Mouse (Mus musculus) NIH3T3 (cell line): ENCODE measurements at regions not wholly inside any gene's neighbourhood (a gene's known extent, or its start where the extent isn't known, plus 50 kb on each side); places are given as distances from the start of the nearest gene placed in this dataset.

ENCODE experiments used
- DNase-seq: peaks from one replicate; pipeline ENCODE4 v3.0.0-alpha.2; 2012; ENCODE audit warnings: low read depth

DNA sequence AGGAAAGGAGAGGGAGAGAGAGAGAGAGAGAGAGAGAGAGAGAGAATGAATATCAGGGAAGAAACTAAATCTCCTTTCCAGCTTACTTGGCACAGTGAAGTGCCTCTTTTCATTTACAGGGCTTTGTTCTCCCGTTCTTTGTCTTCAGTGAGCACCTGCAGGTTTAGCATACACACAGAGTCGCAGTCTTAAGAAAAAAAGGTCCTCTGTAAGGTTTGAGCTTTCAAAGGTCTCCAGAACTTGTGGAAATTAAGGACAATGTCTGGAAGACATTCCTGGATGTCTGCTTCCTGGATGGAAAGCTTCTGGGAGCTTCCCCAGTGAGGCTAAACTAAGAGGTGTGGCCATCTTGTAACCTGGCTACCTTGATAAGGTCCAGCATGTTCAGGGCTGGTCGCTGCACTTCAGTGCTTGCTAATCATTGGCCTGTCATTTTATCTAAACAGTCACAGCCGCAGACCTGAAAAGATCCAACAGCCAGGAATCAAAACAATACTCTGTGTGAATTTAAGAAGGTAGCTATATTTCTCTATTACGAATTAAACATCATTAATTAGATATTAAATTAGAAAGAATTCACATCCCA, 113.1 kb upstream of the Ralgapa2 start:
- no peak for DNase-seq

DNA sequence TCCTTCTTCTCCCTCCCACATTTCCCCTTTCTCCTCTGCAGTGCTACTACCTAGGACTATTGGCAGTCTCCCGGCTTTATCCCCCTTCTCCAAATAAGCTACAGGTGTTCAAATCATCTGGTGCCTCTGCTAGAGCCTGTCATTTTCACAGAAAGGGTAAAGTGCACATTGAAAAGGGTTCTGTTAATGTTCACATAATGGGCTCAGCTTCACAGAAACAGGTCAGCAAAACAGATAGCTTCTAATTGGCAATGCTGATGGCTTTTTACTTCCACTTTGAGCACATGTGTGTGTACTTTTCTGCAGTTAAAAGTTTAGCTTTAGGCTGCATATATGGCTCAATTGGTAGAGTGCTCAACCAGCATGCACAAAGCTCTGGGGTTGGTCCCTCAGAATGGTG, 114.4 kb upstream of the Ralgapa2 start:
- no peak for DNase-seq

DNA sequence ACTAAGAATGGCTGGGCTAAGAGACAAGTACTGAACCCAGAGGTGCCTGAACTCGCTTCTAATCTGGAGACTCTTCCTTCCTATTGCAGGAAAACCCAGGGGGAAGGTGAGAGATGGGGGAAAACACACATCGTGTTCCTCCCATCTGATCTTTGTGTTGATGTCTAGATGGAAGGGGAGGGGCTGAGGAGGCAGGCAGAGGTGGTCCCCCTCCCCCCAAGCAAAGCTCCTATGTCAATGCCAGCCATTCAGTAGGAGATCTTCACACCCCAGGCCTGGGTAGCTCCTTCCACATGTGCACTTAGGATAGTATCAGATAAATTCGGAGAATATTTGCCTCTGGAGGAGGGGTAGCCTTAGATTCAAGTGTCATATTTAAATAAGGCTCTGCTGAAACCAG, 118.0 kb upstream of the Ralgapa2 start:
- no peak for DNase-seq

DNA sequence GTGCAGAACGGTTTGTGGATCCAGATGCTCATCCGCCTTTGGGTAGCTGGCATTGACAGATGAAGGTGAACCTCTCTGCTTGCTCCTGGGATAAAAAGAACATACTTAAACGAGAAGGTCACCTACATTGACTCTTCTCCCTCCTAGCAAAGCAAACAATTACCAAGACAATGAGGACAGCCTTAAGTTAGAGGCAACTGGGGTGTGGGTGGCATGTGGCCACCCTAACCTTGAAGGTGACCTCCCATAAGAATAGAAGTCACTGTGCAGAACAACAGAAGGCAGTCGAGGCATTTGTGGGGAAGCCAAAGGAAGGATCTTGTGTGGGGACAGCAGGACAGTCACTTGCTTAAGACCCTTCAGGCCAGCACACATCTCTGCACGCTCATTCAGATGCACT, 119.0 kb upstream of the Ralgapa2 start:
- no peak for DNase-seq

DNA sequence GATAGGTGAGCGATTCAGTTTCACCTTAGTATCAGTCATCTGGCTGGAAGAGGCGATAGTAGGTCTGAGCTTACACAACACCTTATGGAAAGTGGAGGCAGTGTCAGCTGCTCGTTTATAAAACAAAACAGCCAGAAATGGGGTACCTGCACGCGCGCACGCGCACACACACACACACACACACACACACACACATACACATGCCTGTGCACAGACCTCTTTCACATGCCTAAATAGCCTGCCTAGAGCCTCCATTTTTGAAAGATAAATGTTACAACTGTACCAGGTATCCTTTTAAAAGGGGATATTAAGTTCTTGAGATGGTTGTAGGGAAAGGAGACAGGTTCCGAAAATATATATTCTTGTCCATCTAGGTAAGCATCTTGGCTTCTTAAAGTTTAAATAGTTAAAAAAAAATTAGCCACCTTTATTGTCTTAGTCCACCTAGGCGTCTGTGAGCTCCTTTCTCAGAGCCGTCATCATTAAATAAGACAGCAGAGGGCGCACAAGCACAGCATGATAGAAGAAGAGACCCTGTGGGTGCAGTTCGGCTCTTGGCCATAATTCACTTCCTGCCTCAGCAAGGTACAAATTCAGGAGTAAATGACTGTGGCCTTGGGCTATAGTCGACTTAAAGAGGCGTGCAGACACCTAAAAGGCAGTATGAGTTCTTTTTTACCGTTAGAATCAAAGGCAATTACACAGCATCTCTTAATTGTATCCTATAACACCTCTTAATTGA, 121.4 kb upstream of the Ralgapa2 start:
- peak; percentile 84 for DNase-seq

DNA sequence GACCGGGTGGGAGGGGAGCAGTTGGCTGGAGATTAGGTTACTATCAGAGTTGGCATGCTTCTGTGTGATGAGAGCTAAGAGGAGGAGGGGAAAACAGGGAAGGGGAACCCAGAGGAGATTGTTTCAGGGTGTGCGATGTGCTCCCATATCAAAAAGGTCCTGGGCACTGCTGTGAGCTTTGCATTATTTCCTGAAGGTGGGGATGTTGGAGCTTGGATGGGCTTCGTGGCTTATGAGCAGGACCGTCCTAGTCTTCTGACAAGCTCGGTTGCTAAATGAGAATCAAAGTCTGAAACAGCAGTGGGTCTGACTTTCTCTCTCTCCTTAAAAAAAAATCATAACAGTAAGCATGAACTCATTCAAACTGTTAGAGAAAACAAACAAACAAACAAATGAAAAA, 125.4 kb upstream of the Ralgapa2 start:
- no peak for DNase-seq

DNA sequence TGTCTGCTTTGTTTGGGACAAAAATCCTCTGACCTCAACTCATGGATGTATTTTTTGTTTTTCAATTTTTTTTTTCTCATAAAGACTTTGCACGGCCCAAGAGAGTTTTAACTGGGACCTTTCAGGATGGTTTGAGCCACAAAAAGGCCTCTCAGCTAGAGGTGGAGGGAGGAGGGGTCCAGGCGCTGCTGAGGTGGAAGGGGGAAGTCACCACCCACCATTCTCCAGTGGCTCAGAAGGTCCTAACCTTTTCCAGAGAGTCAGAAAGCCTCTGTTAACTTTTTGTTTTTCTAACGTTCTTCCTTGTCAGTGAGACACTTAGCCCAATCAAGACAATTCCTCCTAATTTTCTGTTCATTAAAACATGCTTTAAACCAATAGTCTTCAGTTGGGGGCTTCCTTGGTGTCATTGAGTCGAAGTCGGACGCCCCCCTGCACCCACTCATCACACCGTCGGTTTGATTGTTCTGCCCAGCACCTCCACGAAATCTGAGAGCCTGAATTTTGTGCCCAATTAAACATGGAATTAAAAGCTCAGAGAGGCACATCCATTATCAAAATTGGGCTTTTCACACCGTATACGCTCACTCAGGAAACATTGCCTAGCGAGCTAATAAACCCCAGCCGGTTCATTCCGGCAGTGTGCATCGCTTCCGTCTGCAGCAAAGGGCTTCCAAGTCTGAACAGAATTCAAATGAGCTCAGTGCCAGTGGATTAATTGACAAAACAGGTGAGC, 134.3 kb upstream of the Ralgapa2 start:
- DNase-seq: no peak

DNA sequence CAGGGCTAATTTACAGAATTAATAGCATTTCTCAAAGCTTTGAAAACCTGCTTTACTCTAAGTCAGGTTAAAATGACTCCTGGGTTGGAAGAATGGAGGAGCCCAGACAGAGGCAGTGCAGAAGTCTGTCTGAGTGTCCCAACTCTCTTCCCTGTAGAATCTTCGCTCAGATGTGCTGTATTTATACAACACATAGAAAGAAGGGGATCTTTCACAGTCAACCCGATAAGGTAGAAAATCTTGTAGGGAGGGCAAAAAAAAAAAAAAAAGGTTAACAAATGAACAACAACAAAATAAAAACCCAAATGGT, 134.8 kb upstream of the Ralgapa2 start:
- no peak for DNase-seq

DNA sequence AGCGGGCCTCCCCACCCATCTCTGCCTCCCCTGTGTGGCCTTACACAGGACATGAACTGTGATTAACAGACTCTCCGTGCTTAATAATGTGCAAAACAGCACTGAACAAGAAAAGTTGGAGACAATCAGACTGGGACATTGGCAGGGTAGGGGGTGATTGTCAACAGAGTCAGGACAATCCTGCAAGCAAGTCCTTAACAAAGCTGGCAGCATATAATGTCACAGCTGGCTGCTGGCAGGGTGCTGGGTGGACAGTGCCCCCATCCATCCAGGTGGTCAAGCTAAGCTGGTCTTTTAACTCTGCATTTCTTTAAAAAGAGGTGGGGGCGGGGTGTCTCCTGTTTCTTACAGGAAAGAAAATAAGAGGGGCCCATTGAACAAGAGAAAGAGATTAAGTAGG, 149.2 kb upstream of the Ralgapa2 start:
- DNase-seq: no peak

DNA sequence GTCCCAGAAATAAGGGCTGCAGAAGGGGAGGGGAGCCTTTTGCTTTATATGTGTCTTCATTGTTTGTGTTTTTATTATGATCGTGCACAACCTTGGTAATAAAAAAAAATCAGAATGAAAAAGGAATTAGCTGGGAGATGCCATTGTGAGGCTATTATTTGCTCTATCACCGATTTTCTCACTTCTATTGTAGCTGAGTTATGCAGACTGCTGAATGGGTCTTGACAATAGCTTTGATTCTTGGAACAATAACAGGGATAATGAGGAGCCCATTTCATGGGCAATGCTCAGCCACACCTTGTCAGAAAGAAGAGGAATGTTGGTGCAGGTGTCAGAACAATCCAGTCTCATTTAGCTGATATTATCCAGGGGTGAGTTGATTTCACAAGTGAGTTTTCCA, 160.6 kb upstream of the Ralgapa2 start:
- no peak for DNase-seq

DNA sequence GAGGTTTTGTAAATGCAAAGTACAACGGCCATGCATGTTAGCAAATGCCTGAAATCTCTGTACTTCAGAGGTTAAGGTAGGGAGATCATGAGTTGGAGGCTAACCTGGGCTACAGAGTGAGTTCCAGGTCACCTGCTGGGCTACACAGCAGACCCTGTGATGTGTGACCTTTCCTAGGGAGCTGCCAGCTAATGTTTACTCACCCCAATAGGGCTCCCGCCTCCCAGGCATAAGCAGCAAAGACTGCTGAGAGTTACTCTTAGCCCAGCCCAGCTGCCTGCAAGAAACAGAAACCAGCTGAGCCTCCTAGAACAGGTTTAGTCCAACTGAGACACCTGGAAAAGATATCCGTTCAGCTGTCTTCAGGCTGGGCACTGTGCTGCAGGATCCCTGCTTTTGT, 169.8 kb upstream of the Ralgapa2 start:
- no peak for DNase-seq

DNA sequence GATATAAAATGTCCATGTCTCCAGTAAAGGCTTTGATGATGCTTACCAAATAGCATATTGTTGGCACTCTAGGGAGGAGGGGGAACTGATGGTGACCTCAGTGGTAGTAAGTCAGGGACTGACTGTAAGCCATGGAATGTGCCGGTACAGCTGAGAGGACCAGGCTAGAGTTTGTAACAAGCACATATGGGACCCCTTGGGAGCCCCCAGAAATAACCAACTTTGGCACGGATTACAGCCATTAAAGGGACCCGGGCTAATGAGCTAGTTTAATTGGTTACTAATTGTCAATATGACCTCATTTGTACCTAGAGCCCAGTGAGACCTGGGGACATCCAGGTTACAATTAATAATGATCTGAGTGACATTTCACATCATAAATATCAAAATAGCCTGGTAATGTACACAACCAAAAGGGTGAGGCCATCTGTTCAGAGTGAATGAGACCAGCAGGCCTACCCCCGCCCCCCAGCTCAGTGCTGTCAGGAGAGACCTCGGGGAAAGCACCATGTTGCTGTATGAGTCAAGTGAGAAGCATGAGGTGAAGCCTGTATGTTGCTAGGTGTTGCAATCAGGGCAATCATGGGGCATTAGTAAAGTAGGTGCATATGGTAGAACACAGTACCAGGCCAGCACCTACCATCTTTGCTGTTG, 169.7 kb upstream of the Kiz start:
- peak; percentile 9 for DNase-seq

DNA sequence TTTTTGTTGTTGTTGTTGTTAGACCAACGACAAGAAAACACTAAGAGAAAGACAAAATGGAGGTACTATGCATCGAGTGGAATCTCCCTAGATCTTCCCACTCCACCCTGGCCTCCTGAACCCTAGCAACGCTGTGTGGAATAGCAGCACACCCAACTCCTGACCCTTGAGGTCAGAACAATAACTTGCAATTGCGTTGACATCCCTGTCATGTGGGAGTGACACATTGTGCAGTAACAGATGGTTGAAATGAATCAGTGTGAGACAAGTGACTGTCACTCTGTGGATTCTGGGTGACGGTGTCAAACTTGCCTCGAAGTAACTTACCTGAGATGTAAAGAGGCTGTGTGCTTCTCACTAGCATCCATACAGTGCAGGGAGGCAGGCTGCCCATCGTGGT, 167.1 kb upstream of the Kiz start:
- no peak for DNase-seq

DNA sequence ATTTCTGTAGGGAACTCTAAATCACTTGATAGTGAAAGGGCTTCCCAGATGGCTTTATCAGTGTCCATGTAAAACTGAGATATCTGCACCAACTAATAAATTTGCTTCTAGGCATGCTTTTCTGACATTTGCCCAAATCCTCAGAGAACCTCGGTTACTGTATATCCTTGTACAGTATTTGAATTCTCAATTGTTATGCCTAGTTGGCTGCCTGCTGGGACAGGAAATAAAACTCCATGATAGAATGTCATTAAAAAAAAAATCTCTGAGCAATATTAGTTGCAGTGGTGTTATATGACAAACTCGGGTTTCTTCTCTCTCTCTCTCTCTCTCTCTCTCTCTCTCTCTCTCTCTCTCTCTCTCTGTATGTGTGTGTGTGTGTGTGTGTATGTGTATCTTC, 162.2 kb upstream of the Kiz start:
- DNase-seq: no peak

DNA sequence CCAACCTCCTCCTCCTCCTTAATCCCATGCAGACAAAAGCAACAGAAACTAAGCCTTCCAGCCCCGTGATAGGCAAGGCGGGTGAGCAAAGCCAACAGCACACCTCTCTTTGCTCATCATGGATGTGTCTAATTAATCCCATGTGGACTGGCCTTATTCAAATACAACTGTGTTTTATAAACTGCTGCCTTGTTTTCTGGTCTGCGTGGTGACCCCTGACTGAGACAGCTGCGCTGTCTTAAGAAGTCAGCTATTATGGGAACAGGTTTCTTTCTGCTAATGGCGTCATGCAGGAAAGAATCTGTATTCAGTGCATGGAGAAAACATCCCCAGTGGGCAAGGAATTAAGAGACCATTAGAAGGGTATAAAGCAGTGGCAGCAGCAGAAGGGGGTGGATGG, 161.6 kb upstream of the Kiz start:
- no peak for DNase-seq

DNA sequence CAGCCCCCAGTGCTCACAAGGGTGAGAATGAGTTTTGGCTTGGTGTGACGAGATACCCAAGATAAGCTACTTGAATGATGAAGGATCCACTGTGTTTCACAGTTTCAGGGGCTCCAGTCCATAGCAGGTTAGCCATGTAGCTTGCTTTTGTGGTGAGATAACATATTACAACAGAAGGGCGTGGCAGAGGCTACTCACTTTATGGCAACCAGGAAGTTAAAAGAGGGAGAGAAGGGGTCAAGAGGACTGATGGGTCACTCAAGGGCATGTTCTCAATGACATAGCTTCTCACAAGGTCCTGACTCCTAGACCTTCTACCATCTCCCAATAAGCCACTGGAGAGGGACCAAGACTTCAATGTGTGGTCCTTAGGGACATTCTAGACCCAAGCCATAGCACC, 159.4 kb upstream of the Kiz start:
- DNase-seq: no peak

DNA sequence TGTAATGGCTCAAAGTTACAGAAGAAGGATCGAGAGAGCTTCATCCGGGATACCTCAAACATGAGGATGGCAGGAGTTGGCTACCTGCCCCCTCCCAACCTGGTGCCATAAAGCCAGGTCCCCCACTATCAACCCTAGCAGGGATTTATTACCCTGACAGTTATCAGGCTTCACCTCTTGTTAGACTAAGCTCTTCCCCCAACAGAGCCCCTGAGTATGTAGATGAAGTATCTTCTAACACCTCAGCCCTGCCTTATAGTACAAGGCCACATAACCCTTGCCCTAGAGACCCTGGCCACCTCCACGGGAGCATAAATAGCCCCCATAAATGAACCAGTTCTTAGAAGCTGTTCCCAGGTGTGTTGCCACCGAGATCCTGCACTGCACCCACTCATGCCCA, 158.9 kb upstream of the Kiz start:
- no peak for DNase-seq

DNA sequence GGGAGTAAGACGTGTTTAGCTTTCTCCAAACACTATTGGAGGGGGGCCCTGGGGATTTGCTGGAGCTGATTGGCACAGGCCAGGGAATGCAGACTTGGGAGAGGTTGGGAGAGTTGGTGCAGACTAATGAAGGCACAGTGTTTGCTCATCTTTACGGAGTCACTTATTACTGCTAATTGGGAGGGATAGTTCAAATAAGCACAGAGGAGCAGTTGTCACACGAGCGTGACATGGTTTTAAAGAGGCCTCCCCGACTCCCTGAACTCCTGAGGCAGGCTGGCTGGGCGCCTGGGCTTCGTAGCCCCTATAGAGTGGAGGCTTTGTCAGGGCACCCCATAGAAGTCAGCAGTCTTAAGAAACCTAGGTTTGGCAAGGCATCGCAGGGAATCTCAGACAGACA, 145.0 kb upstream of the Kiz start:
- DNase-seq: no peak

DNA sequence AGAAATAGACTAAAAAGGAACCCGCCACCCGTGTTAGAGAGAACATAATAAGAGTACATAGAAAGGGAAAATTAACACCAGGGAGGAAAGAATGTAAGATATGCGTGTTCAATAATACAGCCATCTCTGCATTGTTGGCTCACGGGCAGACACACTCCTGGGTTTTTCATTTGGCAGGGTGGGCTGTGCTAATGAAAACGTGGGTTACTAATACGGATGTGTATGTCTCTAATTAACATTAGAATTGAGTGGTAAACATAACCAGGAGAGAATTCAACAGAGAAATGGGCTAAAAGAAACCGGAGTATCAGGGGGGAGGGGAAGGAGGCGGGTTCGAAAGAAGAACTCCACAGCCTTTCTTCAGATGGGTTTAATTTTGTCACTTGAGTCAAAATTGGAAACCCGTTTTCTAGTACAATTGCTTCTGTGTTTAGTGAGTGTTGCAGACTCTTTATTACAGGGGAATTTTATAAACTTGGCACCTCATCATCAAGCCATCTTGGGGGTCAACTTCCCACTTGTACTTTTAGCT, 134.4 kb upstream of the Kiz start:
- no peak for DNase-seq

DNA sequence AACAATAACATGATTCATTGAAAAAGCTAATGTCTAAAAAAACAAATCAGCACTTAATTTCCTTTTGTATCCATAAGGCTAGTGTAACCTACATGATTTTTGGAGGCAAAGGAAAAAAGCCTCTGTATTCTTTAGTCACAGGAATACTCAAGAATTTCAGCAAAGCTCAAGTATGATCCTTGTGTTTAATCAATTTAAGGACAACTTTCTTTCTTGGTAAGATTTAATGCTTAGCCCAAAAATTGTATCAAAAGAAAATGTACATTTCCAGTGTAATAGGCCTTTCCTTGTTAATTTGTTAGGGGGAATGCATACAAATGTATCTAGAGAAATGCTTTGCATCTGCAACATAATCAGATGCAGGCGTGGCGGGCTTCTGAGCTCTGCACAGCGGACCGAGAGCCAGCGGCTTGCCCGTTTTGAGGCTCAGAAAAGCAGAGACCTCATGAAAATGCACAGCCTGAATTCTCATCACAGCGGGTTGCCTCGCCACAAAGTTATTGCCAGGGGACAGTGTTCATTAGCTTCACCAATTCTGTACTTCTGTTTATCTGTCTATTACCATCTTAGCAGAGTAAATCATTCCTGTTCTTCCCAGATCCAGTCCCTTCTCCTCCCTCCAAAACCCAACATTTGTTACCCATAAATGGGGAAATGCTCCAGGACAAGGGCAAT, 133.2 kb upstream of the Kiz start:
- no peak for DNase-seq

DNA sequence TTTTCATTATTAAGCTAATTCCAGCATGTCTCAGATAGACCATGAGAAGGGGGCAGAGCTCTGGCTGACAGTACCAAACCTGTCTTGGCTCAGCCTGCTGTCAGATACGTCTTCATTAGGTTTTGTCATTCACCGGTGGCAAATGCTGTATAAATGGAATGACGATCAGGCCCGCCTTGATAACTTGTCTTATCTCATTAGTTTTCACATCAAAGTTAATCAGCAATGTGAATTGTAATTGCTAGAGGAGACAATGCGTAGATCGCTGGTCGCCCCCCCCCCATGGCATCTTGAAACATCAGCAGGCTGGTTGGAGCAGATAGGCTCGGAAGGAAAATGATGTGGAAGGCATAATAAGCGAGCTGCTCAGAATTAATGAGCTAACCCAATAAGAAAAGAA, 132.5 kb upstream of the Kiz start:
- DNase-seq: no peak

DNA sequence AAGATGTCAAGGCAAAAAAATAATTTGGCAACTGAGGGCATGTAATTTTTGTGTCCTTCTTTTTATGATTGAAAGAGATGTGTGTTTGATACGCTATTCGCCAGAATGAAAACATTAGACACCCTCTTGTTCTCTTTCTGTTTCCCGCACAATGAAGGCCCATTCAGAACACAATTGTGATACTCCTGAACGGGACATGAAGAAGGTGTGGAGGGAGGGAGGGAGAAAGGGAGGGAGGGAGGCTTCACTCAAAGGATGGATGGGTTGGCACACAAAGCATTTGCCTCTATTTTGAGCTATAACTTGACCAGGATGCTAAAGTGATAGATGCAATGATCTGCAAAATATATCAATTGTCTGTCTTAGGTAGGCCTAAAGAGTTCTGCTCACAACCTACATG, 132.0 kb upstream of the Kiz start:
- no peak for DNase-seq
